Mouse (Mus musculus): Measurements from ENCODE around the gene F5.

DNA sequence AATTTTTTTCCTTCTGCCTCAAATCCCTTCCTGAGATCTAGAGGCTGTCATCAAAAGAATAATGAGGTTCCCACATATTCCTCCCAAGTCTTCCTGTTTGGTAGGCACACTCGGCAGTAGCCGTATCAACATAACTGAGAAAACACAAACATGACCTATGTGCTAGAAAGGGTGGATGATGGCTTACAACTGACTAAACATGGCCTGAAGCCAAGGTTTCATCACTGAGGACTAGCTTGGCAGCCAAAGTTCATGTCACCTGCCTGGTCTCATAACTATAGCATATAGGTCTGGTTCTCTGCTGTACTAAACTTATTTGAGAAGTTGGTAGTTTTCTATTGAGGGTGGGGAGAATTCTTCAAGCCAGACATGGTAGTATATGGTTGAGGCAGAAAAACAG, 56.8 kb downstream of the F5 start:
- TF ChIP-seq CTCF (IDR thresholded peaks at IDR 0.05; ENCODE audit: borderline replicate concordance, insufficient read depth, low read length) (no peak), POLR2A (IDR thresholded peaks at IDR 0.05; ENCODE audit: low read depth, low read length) (no peak)
